Comparison of ENCODE assay signal across 8 mouse cellular contexts in the genomic region with DNA sequence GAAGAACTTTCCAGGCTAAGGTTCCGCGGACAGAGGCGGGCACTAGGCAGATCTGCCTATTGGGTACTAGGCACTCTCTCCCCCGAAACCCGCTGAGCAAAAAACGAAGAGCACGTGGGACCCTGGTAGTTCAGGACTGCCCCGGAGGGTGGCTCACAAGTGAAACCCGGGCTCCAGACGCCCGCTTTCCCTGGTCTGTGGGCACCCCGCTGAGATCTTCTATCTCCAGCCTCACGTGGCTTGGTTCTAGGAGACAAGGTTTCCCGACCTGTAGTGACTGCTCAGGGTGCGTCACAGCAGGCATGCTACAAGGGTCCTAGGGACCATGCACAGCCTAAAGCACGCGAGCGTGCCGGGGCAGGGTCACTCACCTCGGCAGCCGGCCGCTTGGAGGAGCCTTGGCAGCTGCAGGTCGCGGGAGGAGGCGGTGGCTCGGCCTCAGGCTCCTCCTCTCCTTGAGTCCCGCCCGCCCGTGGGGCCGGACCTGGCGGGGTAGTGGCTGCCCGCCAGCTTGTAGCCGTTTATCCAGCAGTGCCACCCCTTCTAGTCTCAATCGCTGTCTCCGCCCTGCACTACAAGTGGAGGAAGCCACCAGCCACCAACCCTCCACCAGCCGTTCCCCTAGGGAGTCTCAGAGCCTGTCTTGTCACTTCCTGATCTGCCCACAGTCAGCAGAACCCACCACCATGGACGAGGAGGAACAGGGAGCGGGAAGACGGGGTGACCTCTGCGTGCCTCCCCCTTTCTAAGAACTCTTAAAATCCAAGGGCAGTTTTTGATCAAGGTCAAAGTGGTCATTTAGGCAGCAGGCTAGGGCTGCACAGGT. TPM values are rescaled to one million over a fixed set of nuclear protein-coding genes. Genes with fewer than 3 reads are reported as not detected.
DNase-seq lines count a peak whose midpoint lies in the region; ATAC-seq and TF ChIP-seq lines count a peak whose summit lies in the region.

No protein-coding gene starts in this region.

- H3K4me2 ChIP-seq in intestine, postnatal 0 days (replicated peaks; ENCODE audit: low read depth): peak overlapping the region; percentile 99

- no peaks in the 10 kb centered on the region; the same call in 1 of the 2 replicates for H3K27me3 ChIP-seq in intestine, postnatal 0 days (replicated peaks; ENCODE audit: control insufficient read depth, insufficient read depth, low read length)
- H3K27me3 ChIP-seq in midbrain, embryonic 10.5 days (ENCODE audit: low read depth, poor library complexity, severe bottlenecking): peaks cover 37% of the 10 kb centered on the region

- TF ChIP-seq CTCF in intestine, postnatal 0 days (IDR thresholded peaks at IDR 0.05; ENCODE audit: low read depth): peak; percentile 38

- DNase-seq in adrenal gland, adult 8-10 months: peak; percentile 94
- DNase-seq in embryo, embryonic 9.5 days (ENCODE audit: extremely low spot score): peak; percentile 77
- DNase-seq in gastrocnemius, postnatal 4 days (ENCODE audit: low spot score in 2 of 2): peak; percentile 75 to 87
- peak; percentile 59 to 63 for DNase-seq in left cerebral cortex, postnatal 36 days (ENCODE audit: low spot score in 2 of 2)
- peak; percentile 78 for DNase-seq in midbrain, embryonic 10.5 days (ENCODE audit: low spot score)
- peak; percentile 67 for DNase-seq in right cerebral cortex, postnatal 4 days
- peak; percentile 86 for DNase-seq in yolk sac, embryonic 10.5 days (ENCODE audit: low spot score)

- H3K9me3 ChIP-seq in intestine, postnatal 0 days (ENCODE audit: control insufficient read depth): no peaks in the 10 kb centered on the region
- no peaks in the 10 kb centered on the region for H3K9me3 ChIP-seq in midbrain, embryonic 10.5 days (replicated peaks)

- peak; percentile 92 for ATAC-seq in intestine, postnatal 0 days

- intact Hi-C loops in left cerebral cortex, postnatal 36 days (cut with DNase I): no loop called here

- no peak overlapping the region for H3K27ac ChIP-seq in intestine, postnatal 0 days (ENCODE audit: low read depth, low read length)
- peak overlapping the region; percentile 74 for H3K27ac ChIP-seq in midbrain, embryonic 10.5 days (replicated peaks)

- H3K4me1 ChIP-seq in intestine, postnatal 0 days (replicated peaks; ENCODE audit: control insufficient read depth, insufficient read depth, low read length): 0 out of 2 replicates have a peak, but pooled peaks cover 3% of the 10 kb centered on the region
- H3K4me1 ChIP-seq in midbrain, embryonic 10.5 days: peaks cover 15% of the 10 kb centered on the region

- peak overlapping the region; percentile 62 for H3K4me3 ChIP-seq in intestine, postnatal 0 days (ENCODE audit: low read depth, low read length)
- peak overlapping the region; percentile 59 for H3K4me3 ChIP-seq in midbrain, embryonic 10.5 days

- H3K9ac ChIP-seq in intestine, postnatal 0 days (ENCODE audit: low read depth, low read length): peak overlapping the region; percentile 46

- no peaks in the 10 kb centered on the region for H3K36me3 ChIP-seq in intestine, postnatal 0 days (ENCODE audit: control insufficient read depth, insufficient read depth)
- no peaks in the 10 kb centered on the region for H3K36me3 ChIP-seq in midbrain, embryonic 10.5 days

- WGBS in intestine, postnatal 0 days: 1% methylated on average over 40 of the region's 40 CpGs
- WGBS in midbrain, embryonic 10.5 days: 2% methylated on average over 40 of the region's 40 CpGs

RNA-seq across cellular contexts. Expression of a gene that starts 7.4 kb away (rescaled TPM):
- total RNA-seq in adrenal gland, adult 8-10 months (2022): 10 to 100 TPM; 31.0 to 47.2 (median 38.3) TPM
- total RNA-seq in gastrocnemius, postnatal 4 days (2021): 10 to 100 TPM; 44.1 to 46.3 TPM
- 1.0 and 1.1 TPM in 2 replicates for polyA plus RNA-seq in intestine, postnatal 0 days (2015; fragmentation: Nextera tagmentation; extraction: Ambion mirVana)
- 1 to 10 TPM; 4.6 to 6.6 TPM for total RNA-seq in left cerebral cortex, postnatal 36 days (2021)
- polyA plus RNA-seq in midbrain, embryonic 10.5 days (2016; fragmentation: Nextera tagmentation; extraction: Ambion mirVana): 3.4 and 3.5 TPM in 2 replicates

Comparison
In these comparisons a context has a peak if more than half of its experiments do, and no peak if none do; other contexts are left out.
1. RNA of a gene that starts 7.4 kb away (total RNA-seq): 44.1 to 46.3 TPM in gastrocnemius, postnatal 4 days and 31.0 to 47.2 TPM in adrenal gland, adult 8-10 months; 4.6 to 6.6 TPM in left cerebral cortex, postnatal 36 days; every median in the first group is over 4 times any median in the second.
2. Peak in every context shown above with its lines, with median percentiles within 50 percentile points of each other: DNase-seq.